Mouse (Mus musculus) lung, embryonic 15.5 days (tissue): Measurements from ENCODE around the gene Ttc17. TPM values are rescaled to one million over a fixed set of nuclear protein-coding genes. Genes with fewer than 3 reads are reported as not detected.

Experiments
- ATAC-seq: fragments of 200-750 bp; cut with Nextera tagmentation; 2 replicates; pipeline ENCODE4 v1.8.0; 2017; ENCODE audit warnings: moderate number of reproducible peaks, borderline replicate concordance; ENCODE audit not compliant: low FRiP score, low TSS enrichment; ENCODE audit errors: extremely low read depth
- H3K27ac ChIP-seq: fragments of 300-500 bp; sonication (generic); 2 replicates; pipeline ENCODE4 v1.5.1; 2015; ENCODE audit warnings: moderate library complexity, mild to moderate bottlenecking, inconsistent platforms
- H3K27me3 ChIP-seq: fragments of 300-500 bp; sonication (generic); 2 replicates; pipeline ENCODE4 v1.6.1; 2015; ENCODE audit warnings: inconsistent platforms
- H3K36me3 ChIP-seq: fragments of 300-500 bp; sonication (generic); 2 replicates; pipeline ENCODE4 v1.6.1; 2015; ENCODE audit warnings: inconsistent platforms
- H3K4me1 ChIP-seq: fragments of 300-500 bp; sonication (generic); 2 replicates; pipeline ENCODE4 v1.6.1; 2015; ENCODE audit warnings: inconsistent platforms
- H3K4me2 ChIP-seq: fragments of 300-500 bp; sonication (generic); 2 replicates; pipeline ENCODE4 v1.6.1; 2015; ENCODE audit warnings: inconsistent platforms, mild to moderate bottlenecking, moderate library complexity
- H3K4me3 ChIP-seq: fragments of 300-500 bp; sonication (generic); 2 replicates; pipeline ENCODE4 v1.5.1; 2015; ENCODE audit warnings: mild to moderate bottlenecking, inconsistent platforms
- H3K9ac ChIP-seq: fragments of 300-500 bp; sonication (generic); 2 replicates; pipeline ENCODE4 v1.6.1; 2015; ENCODE audit warnings: inconsistent platforms
- H3K9me3 ChIP-seq: fragments of 300-500 bp; sonication (generic); 2 replicates; pipeline ENCODE4 v1.6.1; 2016; ENCODE audit warnings: inconsistent platforms
- WGBS: fragments of 180-500 bp; shearing (Covaris S2); methylation state at CpG from one replicate; pipeline ENCODE4 v1.1.7; 2015; 5-methylcytosine and 5-hydroxymethylcytosine counted together
- polyA plus RNA-seq: library from polyadenylated mRNA; unstranded; fragments of >200 nt; fragmentation: Nextera tagmentation; extraction: Ambion mirVana; gene quantifications from 2 replicates; pipeline ENCODE4 v1.2.1, GENCODE M21; 2015

Gene Ttc17
- polyA plus RNA-seq, 1 experiment from 2014 or later, result 20.6 TPM

GRCm38 (mm10) chr2:94333841-94334741 lies 72.4 kb downstream of the Ttc17 start:
- no peaks in the 10 kb centered on the region for H3K9me3 ChIP-seq
- no peak for ATAC-seq
- 0 out of 2 replicates have a peak overlapping the region, but pooled peaks have one; percentile 24 for H3K27ac ChIP-seq
- H3K27me3 ChIP-seq, result no peaks in the 10 kb centered on the region
- H3K4me3 ChIP-seq, result no peak overlapping the region
- H3K4me1 ChIP-seq, result no peaks in the 10 kb centered on the region
- no peak overlapping the region for H3K9ac ChIP-seq
- WGBS, result 74% methylated on average over 14 of the region's 14 CpGs
- H3K4me2 ChIP-seq, result no peak overlapping the region
- peaks cover 28% of the 10 kb centered on the region for H3K36me3 ChIP-seq

DNA sequence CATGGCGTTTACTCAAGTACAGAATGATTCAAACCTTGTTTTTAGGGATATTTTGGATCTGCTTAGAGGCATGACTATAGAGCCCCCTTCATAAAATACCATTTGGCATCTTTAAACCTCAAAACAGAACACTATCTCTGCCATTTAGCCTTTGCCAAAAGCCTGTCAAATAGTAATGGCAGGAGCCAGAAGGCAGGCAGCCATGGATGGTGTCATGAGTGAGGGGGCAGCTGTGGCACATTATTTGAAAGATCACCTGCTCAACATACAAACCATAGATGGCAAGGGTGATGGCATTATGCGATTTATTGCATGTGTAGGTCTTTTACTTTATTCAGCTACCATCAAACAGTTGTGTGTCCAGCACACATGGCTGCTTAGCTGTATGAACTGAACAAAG lies 73.4 kb downstream of the Ttc17 start:
- no peak overlapping the region for H3K27ac ChIP-seq
- no peaks in the 10 kb centered on the region for H3K4me1 ChIP-seq
- no peaks in the 10 kb centered on the region for H3K27me3 ChIP-seq
- ATAC-seq, result no peak
- no peak overlapping the region for H3K4me3 ChIP-seq
- H3K36me3 ChIP-seq, result peaks cover 28% of the 10 kb centered on the region
- H3K9me3 ChIP-seq, result no peaks in the 10 kb centered on the region
- H3K4me2 ChIP-seq, result no peak overlapping the region
- no peak overlapping the region for H3K9ac ChIP-seq
- WGBS, result 97% methylated on average over 2 of the region's 2 CpGs

DNA sequence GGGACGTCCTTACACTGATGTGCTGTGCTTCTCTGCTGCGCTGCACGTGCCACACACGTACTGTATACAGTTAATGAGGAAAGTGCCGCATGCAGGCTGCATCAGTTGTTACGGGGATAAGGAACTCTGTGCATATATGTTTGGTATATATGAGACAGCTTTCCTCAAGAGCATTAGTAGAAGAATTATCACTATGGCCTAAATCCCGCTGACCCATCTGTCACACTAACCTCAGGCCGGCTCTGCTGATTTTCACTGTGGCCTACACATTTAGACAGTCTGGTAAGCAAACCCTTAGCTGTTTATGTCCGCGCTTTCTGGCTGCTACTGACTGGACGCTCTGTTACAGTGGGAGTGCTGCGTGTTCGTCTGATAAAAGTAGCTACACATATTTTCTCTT lies 77.2 kb downstream of the Ttc17 start:
- Histone ChIP-seq H3K4me3 (no peak overlapping the region), H3K9ac (no peak overlapping the region), H3K27ac (no peak overlapping the region), H3K36me3 (peaks cover 35% of the 10 kb centered on the region), H3K27me3 (no peaks in the 10 kb centered on the region), H3K4me2 (no peak overlapping the region), H3K9me3 (no peaks in the 10 kb centered on the region), H3K4me1 (no peaks in the 10 kb centered on the region)
- WGBS, result 91% methylated on average over 13 of the region's 13 CpGs
- ATAC-seq, result no peak

GRCm38 (mm10) chr2:94327836-94328235 lies 78.7 kb downstream of the Ttc17 start:
- H3K9ac ChIP-seq, result no peak overlapping the region
- no peaks in the 10 kb centered on the region for H3K9me3 ChIP-seq
- ATAC-seq, result peak; percentile 59; the same call in 1 of the 2 replicates
- peaks cover 47% of the 10 kb centered on the region for H3K36me3 ChIP-seq
- no peak overlapping the region for H3K4me3 ChIP-seq
- WGBS, result 64% methylated on average over 3 of the region's 3 CpGs
- no peak overlapping the region for H3K27ac ChIP-seq
- no peaks in the 10 kb centered on the region for H3K27me3 ChIP-seq
- no peaks in the 10 kb centered on the region for H3K4me1 ChIP-seq
- no peak overlapping the region for H3K4me2 ChIP-seq

DNA sequence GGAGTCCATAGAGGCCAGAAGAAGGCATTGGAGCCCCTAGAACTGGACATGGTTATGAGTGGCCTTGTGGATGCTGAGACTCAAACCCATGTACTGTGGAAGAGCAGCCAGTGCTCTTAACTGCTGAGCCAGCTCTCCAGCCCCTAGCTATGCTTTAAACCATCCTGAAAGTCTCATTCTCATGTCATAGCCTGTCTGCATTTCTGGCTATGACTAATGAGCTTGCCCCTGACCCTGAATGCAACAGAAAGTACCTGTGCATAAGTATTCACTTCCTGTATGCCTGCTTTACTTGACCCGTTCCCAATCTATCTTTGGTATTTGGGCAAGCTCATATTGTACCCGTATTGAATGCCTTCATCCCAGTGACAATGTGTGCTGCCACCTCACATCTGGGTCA lies 86.7 kb downstream of the Ttc17 start:
- H3K27me3 ChIP-seq, result no peaks in the 10 kb centered on the region
- no peak overlapping the region for H3K4me2 ChIP-seq
- no peaks in the 10 kb centered on the region for H3K9me3 ChIP-seq
- peaks cover 44% of the 10 kb centered on the region for H3K36me3 ChIP-seq
- 78% methylated on average over 2 of the region's 2 CpGs for WGBS
- no peak overlapping the region for H3K9ac ChIP-seq
- H3K27ac ChIP-seq, result no peak overlapping the region
- no peak for ATAC-seq
- no peaks in the 10 kb centered on the region for H3K4me1 ChIP-seq
- no peak overlapping the region for H3K4me3 ChIP-seq

DNA sequence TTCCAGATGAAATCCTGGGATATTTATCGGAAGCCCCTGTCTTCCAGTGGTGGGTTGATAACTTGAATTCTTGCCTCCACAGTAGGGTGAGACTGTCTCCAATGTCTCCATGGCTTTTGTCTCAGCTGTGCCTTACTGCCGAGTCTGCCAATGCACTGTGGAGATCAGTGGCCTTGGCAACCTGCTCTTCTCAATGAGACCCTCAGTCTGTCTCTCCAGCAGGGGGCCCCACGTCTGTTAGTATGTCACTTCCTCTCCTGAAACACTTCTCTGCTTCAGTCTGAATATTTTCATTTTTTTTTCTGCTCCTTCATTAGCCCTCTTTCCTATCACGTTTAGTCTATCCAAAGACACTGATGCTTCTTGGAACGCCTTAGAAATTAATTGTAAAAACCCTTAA lies 90.0 kb downstream of the Ttc17 start:
- Histone ChIP-seq H3K4me1 (no peaks in the 10 kb centered on the region), H3K36me3 (peaks cover 31% of the 10 kb centered on the region; the same call in 1 of the 2 replicates), H3K27ac (no peak overlapping the region), H3K9me3 (no peaks in the 10 kb centered on the region), H3K4me3 (no peak overlapping the region), H3K4me2 (no peak overlapping the region), H3K27me3 (no peaks in the 10 kb centered on the region), H3K9ac (no peak overlapping the region)
- ATAC-seq, result no peak
- 67% methylated on average over 5 of the region's 5 CpGs for WGBS

GRCm38 (mm10) chr2:94303984-94304383 lies 102.5 kb downstream of the Ttc17 start:
- Histone ChIP-seq H3K27ac (no peak overlapping the region), H3K9me3 (no peaks in the 10 kb centered on the region), H3K4me3 (no peak overlapping the region), H3K4me2 (no peak overlapping the region), H3K9ac (no peak overlapping the region), H3K36me3 (peaks cover 10% of the 10 kb centered on the region), H3K4me1 (no peaks in the 10 kb centered on the region), H3K27me3 (no peaks in the 10 kb centered on the region)
- WGBS, result 92% methylated on average over 10 of the region's 10 CpGs
- ATAC-seq, result no peak

- Histone ChIP-seq H3K27ac (no peak overlapping the region), H3K4me2 (no peak overlapping the region), H3K4me1 (no peaks in the 10 kb centered on the region), H3K9ac (no peak overlapping the region), H3K4me3 (no peak overlapping the region), H3K36me3 (peaks cover 10% of the 10 kb centered on the region), H3K27me3 (no peaks in the 10 kb centered on the region), H3K9me3 (no peaks in the 10 kb centered on the region)
- no peak for ATAC-seq
- 62% methylated on average over 5 of the region's 5 CpGs for WGBS
These were observed 104.1 kb downstream of the Ttc17 start for GRCm38 (mm10) chr2:94302393-94302792.

- no peak overlapping the region for H3K27ac ChIP-seq
- H3K4me3 ChIP-seq, result no peak overlapping the region
- peaks cover 10% of the 10 kb centered on the region for H3K36me3 ChIP-seq
- no peak for ATAC-seq
- no peak overlapping the region for H3K4me2 ChIP-seq
- no peaks in the 10 kb centered on the region for H3K9me3 ChIP-seq
- no peak overlapping the region for H3K9ac ChIP-seq
- H3K27me3 ChIP-seq, result no peaks in the 10 kb centered on the region
- H3K4me1 ChIP-seq, result no peaks in the 10 kb centered on the region
- 74% methylated on average over 8 of the region's 8 CpGs for WGBS
These were observed 104.7 kb downstream of the Ttc17 start for GRCm38 (mm10) chr2:94301749-94302148.

GRCm38 (mm10) chr2:94297467-94297866 lies 109.0 kb downstream of the Ttc17 start:
- ATAC-seq, result no peak
- Histone ChIP-seq H3K4me1 (no peaks in the 10 kb centered on the region), H3K4me3 (no peak overlapping the region), H3K36me3 (peaks cover 10% of the 10 kb centered on the region), H3K4me2 (no peak overlapping the region), H3K27me3 (no peaks in the 10 kb centered on the region), H3K9me3 (no peaks in the 10 kb centered on the region), H3K9ac (no peak overlapping the region), H3K27ac (no peak overlapping the region)
- WGBS, result 49% methylated on average over 3 of the region's 3 CpGs

GRCm38 (mm10) chr2:94290483-94290882 lies 116.0 kb downstream of the Ttc17 start:
- Histone ChIP-seq H3K9ac (no peak overlapping the region), H3K4me1 (peaks cover 12% of the 10 kb centered on the region), H3K36me3 (no peaks in the 10 kb centered on the region), H3K4me3 (no peak overlapping the region), H3K4me2 (no peak overlapping the region), H3K27me3 (no peaks in the 10 kb centered on the region), H3K27ac (no peak overlapping the region), H3K9me3 (no peaks in the 10 kb centered on the region)
- no peak for ATAC-seq
- under 1% methylated on average over 5 of the region's 5 CpGs for WGBS

DNA sequence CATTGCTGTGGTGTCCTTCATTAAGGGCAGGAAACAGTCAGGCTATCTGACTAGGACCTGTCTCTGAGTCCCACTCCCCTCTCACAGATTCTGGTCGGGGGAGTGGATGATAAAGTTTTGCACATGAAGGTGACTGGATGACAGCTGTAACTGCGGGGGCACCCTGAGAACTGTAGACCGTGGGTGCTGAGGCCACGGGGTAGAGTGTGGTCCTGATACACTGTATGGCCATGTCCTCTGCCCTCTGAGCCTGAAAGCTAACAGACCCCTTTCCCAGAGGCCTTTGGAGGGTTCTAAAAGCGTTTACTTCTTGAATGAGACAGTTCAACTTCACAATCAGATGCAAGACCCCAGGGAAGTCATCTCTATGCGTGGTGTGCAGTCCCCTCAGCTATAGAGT lies 116.8 kb downstream of the Ttc17 start:
- Histone ChIP-seq H3K27me3 (no peaks in the 10 kb centered on the region), H3K36me3 (no peaks in the 10 kb centered on the region), H3K4me3 (no peak overlapping the region), H3K9me3 (no peaks in the 10 kb centered on the region), H3K9ac (no peak overlapping the region), H3K4me1 (peaks cover 12% of the 10 kb centered on the region), H3K27ac (no peak overlapping the region), H3K4me2 (no peak overlapping the region; the same call in 1 of the 2 replicates)
- no peak for ATAC-seq
- 51% methylated on average over 6 of the region's 6 CpGs for WGBS
